Mouse (Mus musculus) left cerebral cortex, postnatal 14 days (tissue): ENCODE measurements at regions not wholly inside any gene's neighbourhood (a gene's known extent, or its start where the extent isn't known, plus 50 kb on each side); places are given as distances from the start of the nearest gene placed in this dataset.

Experiments used
- DNase-seq, 2 experiments: peaks; one replicate each; pipeline ENCODE4 v3.0.0; 2021 to 2022; ENCODE audit warnings: low spot score in 2 of 2, mixed read lengths in 1 of 2
- intact Hi-C: fragments of 180-260 bp; cut with DNase I; formaldehyde crosslinking; loops from one replicate; pipeline ENCODE4 v1.15.1; 2025

- no peak for DNase-seq
- intact Hi-C loops: no loop called here
Measured at GRCm38 (mm10) chr13:44295621-44296020, 433.7 kb upstream of the Jarid2 start.

GRCm38 (mm10) chr13:44300611-44301010 lies 428.7 kb upstream of the Jarid2 start:
- no peak for DNase-seq
- intact Hi-C loops: no loop called here

- intact Hi-C loops: no loop called here
- no peak for DNase-seq
Measured at GRCm38 (mm10) chr13:44301215-44301614, 428.1 kb upstream of the Jarid2 start.

GRCm38 (mm10) chr13:44301936-44302335 lies 427.3 kb upstream of the Jarid2 start:
- no peak for DNase-seq
- intact Hi-C loops: no loop called here

GRCm38 (mm10) chr13:44305134-44305991 lies 423.9 kb upstream of the Jarid2 start:
- intact Hi-C loops: no loop called here
- peak in 1 of 2 experiments; percentile 17 for DNase-seq

GRCm38 (mm10) chr13:44306275-44307050 lies 422.8 kb upstream of the Jarid2 start:
- DNase-seq: peak; percentile 23 to 34
- intact Hi-C loops: no loop called here

GRCm38 (mm10) chr13:44308227-44308626 lies 421.0 kb upstream of the Jarid2 start:
- DNase-seq: no peak
- intact Hi-C loops: no loop called here

GRCm38 (mm10) chr13:44312237-44312636 lies 417.0 kb upstream of the Jarid2 start:
- DNase-seq: no peak
- intact Hi-C loops: no loop called here

- peak in 1 of 2 experiments; percentile 26 for DNase-seq
- intact Hi-C loops: no loop called here
Measured at GRCm38 (mm10) chr13:44316747-44317446, 412.4 kb upstream of the Jarid2 start.

- no peak for DNase-seq
- intact Hi-C loops: no loop called here
Measured at GRCm38 (mm10) chr13:44317596-44317995, 411.7 kb upstream of the Jarid2 start.

- intact Hi-C loops: no loop called here
- no peak for DNase-seq
Measured at GRCm38 (mm10) chr13:44319101-44319500, 410.2 kb upstream of the Jarid2 start.

- no peak for DNase-seq
- intact Hi-C loops: no loop called here
Measured at GRCm38 (mm10) chr13:44319511-44319910, 409.8 kb upstream of the Jarid2 start.

GRCm38 (mm10) chr13:44320311-44320710 lies 409.0 kb upstream of the Jarid2 start:
- DNase-seq: no peak
- intact Hi-C loops: no loop called here

- DNase-seq: no peak
- intact Hi-C loops: no loop called here
Measured at GRCm38 (mm10) chr13:44321009-44321596, 408.2 kb upstream of the Jarid2 start.

GRCm38 (mm10) chr13:44328416-44328815 lies 400.9 kb upstream of the Jarid2 start:
- no peak for DNase-seq
- intact Hi-C loops: no loop called here

GRCm38 (mm10) chr13:44329161-44329560 lies 400.1 kb upstream of the Jarid2 start:
- no peak for DNase-seq
- intact Hi-C loops: no loop called here

- intact Hi-C loops: no loop called here
Measured at GRCm38 (mm10) chr13:44329701-44330100, 399.6 kb upstream of the Jarid2 start.

GRCm38 (mm10) chr13:44332716-44333240 lies 396.5 kb upstream of the Jarid2 start:
- DNase-seq: no peak
- intact Hi-C loops: no loop called here

More at GRCm38 (mm10) chr13:44329701-44330100, 399.6 kb upstream of the Jarid2 start:
- DNase-seq: no peak

GRCm38 (mm10) chr13:44339061-44339741 lies 390.1 kb upstream of the Jarid2 start:
- intact Hi-C loops: no loop called here
- no peak for DNase-seq
